Mouse (Mus musculus): ENCODE results near the gene Rtn3.

Rtn3 gene

DNA sequence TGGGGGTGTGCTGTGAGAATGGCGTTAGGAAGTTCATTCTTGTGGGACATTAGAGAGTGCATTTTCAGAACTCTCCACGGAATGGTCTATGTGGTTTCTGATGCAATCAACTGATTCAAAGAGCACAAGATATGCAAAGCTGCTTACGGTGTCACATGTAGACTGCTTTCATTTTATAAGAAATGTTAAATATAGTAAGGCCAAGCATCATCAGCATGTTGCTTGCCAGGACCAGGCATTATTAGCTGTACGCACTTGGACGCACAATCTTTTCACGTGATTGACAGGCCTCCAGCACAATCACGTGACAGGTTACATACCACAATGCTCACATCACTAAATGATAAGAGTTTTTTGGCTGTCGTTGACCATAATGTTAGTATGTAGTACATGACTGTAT lies 4.6 kb upstream of the Rtn3 start:
- no peak for DNase-seq (ENCODE audit: low spot score in 2 of 2)

DNA sequence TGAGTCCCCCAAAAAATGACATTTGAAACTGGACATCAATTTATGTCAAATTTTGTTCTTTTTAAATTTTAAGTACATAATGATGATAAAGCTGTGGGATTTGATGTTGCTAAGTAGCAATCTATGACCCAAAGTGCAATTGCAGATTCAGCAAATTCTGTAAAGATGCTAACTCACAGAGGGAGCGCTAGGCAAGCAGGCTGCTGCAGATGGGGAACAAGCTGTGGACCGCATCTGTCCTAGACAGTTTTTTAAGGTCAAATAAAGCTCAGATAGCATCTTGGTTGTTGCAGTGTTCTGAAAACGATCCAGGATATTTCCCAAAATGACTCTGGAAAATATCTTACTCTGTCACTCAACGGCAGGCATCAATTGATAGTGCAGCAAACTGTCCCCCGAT lies 995 bp upstream of the Rtn3 start:
- DNase-seq (ENCODE audit: low spot score in 2 of 2), result no peak

DNA sequence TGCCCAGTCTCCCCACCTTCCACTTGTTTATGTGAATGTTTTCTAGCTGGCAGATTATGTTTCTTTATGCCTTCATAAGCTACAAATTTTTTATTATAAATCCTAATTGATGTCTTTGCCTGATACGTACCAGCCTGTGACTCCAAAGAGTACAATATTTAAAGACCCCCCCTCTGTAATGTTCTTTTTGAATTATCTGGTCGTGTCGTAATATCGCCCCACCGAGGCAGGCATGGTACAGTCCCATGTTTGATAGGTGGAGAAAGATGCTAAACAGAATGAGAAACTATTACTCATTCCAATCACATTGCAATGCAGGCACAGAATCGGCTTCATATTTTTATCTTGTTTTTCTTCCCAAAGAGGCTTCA lies 416 bp upstream of the Rtn3 start:
- DNase-seq (ENCODE audit: low spot score in 2 of 2), result peak in 1 of 2 experiments; percentile 76

DNA sequence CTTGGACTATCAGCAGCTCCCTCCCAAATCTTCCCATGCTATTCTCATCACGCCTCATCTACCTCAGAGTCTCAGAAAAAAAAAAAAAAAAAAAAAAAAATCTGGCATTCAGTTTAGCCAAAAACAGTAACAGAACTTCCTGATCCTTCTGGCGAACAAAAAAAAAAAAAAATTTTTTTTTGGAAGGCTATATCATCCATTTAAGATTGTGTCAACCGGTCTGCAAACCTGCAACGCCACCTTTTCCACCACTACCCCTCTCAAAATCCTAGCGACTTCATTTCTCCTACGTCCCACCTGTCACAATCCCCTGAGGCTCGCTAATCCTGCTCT lies 849 bp downstream of the Rtn3 start:
- no peak for DNase-seq (ENCODE audit: low spot score in 2 of 2)

DNA sequence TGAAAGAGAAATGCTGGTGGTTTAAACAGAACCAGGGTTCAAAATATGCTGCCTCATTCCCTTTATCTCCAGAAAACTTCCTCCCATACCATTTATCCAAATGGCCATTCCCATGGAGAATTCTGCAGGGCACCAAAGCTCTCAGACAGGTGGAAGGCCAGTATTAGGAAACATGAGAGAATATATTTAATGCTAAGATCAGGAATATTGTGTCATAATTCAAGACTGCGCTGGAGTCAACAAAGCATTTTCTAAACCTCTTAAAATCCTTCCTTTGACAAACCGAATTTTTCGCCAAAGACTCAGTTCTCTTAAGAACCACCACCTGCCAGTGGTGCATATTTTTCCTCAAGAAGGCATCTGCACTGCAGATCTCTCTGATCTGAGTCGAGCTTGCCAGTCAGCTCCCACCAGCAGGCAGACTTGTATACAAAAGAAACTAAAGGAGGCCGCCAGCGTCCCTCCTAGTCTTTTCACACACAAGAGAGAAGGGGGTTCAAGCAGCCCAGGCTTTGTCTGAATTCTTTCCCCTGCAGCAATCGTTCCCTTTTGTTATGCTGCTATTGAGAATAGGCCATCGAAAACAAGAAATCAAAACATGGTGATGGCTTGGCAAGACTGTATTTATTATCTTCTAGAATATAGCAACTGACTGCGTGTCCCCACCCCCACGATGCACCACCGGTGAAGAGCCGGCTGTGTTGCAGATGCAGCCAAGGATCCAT lies 1.4 kb downstream of the Rtn3 start:
- DNase-seq (ENCODE audit: low spot score in 2 of 2), result peak; percentile 47 to 58

DNA sequence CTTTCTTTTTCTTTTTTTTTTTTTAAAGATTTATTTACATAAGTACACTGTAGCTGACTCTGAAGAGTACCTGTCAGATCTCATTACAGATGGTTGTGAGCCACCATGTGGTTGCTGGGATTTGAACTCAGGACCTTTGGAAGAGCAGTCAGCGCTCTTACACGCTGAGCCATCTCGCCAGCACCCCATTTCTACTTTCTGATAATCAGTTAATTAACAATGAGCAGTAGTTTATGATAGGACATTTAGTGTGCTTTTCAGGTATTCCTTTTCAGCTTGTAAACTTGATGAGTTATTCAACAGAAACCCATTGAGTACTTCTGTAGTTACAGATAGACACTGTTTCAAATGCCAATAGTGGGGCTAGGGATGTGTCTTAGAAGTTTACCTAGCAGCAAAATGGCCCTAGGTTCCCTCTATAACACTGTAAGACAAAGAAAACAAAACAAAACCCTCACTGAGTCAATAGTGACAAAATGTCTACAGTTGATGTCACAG lies 3.3 kb downstream of the Rtn3 start:
- no peak for DNase-seq (ENCODE audit: low spot score in 2 of 2)

DNA sequence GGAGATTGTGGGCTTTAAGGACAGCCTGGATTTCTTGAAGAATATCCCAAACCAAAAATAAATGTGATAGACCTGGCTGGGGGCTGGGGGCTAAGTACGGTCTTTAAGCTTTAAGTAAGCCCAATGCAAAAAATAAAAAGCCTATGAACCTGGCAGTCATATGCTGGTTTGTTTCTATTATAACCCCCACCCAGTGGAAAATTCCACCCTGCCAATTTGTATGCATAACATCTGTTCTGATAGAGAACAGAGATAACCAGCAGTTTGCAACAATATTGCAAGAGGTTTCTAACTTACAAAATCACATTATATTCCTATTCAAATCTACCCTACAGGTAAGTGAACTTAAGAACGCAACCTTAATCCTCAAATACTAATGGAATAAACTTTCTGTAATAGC lies 12.4 kb downstream of the Rtn3 start:
- no peak for DNase-seq (ENCODE audit: low spot score in 2 of 2)

DNA sequence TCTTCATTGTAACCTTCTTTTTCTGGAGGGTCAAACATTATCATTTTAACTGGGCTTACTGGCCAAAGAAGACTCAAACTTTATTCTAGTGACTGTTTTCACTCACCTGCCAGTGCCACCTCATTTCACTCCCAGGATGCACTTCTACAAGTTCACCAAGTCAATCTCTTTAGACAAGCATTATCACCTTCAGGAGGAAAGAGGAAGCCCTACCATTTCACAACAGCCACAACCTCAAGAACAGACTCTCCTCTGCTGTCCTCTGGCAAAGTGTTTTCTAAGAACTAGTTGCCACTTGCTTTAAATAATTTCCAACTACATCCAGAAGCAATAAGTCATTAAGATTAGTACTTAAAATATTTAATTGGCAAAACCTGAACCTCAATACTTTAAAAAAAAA lies 15.2 kb downstream of the Rtn3 start:
- no peak for DNase-seq (ENCODE audit: low spot score in 2 of 2)

DNA sequence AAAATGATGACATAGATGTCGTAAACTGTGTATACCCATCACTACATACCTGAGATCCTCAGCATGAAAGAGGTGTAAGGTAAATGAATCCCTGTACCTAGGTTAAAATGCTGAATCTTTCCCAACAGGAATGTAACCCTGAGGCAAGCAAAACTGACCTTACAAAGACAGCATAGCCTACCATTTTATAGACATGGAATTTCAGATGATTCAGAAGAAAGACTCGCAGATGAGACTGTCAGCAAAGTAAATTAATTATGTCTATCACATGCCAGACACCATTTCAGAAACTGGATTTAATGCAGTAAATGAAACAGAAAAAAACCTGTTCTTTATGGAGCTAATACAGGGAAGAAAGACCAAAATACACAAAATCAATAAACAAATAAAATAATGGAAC lies 23.7 kb downstream of the Rtn3 start:
- DNase-seq (ENCODE audit: low spot score in 2 of 2), result no peak

DNA sequence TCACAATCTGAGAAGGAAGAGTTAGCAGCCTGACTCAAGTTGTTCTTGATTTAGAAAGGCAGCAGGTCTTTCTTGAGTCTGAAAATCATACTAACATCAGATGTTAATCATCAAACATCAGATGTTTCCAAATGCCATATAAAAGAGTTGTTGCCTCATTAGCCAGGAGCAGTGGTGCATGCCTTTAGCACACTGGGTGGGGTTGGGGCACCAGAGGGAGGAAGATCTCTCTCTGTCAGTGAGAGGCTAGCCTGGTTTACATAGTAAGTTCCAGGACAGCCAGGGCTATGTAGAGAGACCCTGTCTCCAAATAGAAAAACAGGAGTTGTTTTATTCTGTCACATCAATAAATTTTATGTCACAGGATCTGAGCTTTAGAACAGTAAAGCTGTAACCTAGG lies 24.2 kb downstream of the Rtn3 start:
- no peak for DNase-seq (ENCODE audit: low spot score in 2 of 2)

DNA sequence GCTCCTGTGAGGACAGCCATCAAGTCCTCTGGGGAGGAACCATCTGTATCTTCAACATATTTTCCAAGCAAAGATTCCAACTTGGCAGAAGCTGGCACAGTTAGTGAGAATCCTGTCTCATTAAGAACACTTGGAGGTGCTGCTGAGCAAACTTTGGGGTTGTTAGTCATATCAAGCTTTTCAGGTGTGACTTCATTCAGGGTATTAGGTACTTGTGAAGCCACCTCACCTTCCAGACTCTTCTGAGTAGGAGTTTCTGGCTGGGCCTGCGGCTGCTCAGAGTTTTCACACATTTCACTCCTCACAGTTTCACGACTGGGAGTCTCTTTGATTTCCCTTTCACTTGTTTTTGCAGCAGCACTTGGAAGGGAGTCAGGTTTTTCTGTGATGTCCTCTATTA lies 26.3 kb downstream of the Rtn3 start:
- no peak for DNase-seq (ENCODE audit: low spot score in 2 of 2)

DNA sequence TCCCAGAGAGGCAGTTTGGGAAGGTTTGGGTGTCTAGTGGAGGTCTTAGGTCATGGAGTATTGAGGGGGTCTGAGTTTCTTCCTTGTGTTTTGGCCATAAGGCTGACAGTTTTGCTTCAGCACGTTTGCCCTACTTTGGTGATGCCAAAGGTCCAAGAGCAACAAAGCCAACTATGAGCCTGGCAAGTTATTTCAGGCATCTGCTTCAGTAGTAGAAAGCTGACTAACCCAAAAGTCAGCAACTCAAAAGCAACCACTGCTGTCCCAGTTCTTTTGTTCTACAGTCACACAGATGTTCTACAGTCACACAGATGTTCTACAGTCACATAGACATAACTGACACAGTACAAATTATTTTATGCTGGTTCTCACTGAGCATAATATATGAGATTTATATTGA lies 37.5 kb downstream of the Rtn3 start:
- no peak for DNase-seq (ENCODE audit: low spot score in 2 of 2)

DNA sequence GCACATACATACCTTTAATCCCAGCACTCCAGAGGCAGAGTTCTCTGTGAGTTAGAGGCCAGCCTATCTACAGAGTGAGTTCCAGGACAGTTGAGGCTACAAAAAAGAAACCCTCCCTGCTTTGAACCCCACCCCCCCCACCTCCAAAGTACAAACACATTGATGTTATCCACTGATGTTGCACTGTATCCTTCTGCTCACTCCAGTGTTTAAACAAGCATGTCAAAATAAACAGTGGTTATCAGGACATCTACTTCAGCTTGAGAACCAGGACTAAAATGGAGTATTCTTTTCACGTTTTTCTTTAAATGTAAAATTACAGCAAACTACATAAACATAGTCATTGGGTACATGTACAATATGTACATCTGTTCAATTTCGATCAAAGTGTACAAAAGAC lies 38.0 kb downstream of the Rtn3 start:
- no peak for DNase-seq (ENCODE audit: low spot score in 2 of 2)

DNA sequence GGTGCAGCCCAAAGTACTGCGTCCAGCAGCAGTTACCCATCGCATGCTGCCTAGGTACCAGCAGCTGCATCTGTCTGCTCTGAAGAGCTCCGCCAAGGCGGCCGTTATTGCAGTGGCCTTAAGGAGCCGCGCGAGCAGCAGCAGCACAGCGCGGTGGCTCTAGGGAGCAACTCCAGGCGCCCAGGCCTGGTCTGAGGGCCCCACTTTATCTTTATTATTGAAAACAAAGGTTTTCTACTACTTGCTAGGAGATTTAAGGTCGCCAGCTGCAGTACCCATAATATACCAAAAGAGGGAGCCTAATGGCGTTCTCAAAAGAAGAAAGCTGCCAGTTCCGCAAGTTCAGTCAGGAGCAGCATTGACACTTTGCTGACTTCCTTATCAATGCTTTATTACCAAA lies 41.6 kb downstream of the Rtn3 start:
- peak in 1 of 2 experiments; percentile 37 for DNase-seq (ENCODE audit: low spot score in 2 of 2)

DNA sequence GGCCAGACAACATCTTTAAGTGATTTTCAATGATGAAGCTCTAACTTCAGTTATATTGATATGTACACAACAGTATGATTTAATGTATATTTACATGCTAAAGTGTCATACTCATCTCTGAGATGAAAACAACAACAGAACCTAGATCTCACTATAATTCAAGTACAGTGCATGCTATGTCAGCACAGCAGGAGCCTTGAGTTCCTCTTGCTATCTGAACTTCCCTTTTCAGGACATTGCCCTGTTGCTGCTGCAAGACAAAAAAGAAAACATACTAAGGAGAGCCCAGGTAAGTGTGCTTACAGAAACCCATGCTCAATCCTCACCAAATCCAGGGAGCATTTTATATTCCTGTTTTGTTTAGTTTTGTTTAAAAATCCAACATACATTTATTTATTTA lies 44.8 kb downstream of the Rtn3 start:
- no peak for DNase-seq (ENCODE audit: low spot score in 2 of 2)

DNA sequence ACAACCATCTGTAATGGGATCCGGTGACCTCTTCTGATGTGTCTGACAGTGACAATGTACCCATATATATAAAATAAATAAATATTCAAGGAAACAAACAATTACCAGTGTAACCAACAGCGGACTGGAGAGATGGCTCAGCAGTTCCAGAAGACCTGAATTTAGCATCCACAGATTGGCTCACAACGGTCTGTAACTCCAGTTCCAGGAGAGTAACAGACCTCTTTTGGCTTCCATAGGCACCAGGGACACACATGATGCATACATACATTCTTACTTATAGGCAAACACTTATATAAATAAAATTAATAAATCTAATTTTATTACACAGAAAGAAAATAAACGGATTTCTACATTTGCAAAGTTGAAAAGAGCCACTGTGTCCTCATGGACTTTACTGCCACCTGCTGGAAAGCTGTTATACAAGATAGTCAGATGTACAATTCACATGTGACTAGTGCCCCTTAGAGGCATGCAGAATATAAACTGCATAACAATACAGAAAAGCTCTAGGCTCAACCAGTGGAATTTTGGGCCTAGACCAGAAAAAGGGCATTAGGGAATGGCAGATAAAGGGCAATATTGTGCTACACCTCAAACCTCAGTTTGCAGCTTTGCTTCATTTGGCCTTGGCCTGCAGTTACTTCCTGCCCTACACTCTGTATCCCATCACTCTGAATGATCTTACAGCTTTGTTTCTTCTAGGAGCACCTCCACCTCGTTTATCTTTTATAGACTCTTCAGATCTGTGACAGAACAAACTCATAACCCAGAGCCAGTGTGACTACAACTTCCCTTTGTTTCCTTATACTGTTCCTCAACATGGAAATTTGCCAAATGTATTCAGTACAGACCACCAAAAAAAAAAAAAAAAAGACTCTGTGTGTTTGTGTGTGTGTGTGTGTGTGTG lies 46.8 kb downstream of the Rtn3 start:
- DNase-seq (ENCODE audit: low spot score in 2 of 2), result no peak

DNA sequence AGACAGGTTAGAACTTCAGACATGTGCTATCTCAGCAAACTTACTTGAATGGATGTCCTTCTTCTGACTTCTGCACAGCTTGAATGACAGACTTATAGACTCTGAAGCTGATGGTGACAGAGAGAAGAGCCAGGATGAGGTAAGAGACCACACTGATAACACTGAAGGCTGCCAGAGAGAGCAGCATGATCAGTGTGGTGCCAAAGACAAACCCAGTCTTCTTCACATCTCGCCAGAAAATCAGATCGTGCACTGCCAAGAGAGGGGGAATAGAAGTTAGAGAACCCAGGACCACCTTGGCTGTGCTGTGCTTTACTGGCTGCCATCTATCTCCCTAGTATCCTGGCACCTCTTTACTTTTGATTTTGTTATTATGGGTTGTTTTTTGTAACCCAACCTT lies 48.2 kb downstream of the Rtn3 start:
- DNase-seq (ENCODE audit: low spot score in 2 of 2), result no peak

DNA sequence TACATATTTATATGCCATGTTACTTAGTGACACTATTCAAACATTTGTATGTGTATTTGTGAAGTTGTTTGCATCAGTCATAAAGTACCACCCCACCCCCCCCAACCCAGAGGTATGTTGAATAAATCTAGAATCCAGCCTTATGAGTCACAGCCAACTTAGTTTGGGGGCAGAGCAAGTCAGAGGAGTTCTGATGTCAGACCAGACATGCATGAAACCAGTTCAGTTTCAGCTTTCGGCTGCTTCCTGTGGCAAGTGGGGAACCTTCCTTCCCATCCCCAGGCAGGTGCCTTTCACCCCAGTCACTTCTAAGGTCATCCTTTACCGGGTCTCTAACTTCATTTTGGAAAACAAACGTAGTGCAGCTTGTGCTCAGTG lies 57.7 kb downstream of the Rtn3 start:
- DNase-seq (ENCODE audit: low spot score in 2 of 2), result no peak

DNA sequence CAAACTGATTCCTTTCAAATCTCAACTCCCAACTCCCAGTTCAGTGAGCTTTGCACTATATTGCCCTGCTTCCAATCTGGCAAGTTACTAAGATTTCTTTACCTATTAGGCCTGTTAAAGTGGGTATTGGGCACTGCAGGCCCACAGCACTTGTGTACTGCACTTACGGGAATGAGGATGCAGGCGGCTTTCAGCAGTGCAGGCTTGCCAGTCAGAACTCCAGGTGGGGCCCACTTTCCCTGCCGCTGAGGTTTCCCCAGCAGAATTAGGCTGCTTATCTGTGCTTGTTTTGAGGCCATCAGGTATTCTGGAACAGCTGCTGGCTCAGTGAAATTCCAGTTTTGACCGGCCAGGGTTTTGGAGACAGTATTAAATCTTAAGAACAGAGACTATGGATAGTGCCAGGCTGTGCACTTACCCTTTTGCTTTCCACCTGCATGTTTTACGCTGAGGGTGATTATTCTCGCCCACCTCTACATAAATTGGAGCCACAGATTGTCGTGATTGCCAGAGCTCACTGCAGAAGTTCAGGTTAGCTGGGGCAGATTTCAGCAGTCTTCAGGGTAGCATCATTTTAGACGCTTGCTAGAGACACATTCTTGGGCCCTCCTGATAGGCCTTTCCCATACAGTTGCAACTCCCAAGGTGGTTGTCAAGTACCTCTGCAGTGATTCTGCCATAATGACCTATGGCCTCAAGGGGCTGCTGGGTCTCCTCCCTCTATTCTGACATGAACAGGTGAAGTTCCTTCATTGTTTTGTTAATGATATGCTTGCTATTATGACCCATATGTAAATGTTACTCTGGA lies 58.3 kb downstream of the Rtn3 start:
- peak in 1 of 2 experiments; percentile 34 for DNase-seq (ENCODE audit: low spot score in 2 of 2)

DNA sequence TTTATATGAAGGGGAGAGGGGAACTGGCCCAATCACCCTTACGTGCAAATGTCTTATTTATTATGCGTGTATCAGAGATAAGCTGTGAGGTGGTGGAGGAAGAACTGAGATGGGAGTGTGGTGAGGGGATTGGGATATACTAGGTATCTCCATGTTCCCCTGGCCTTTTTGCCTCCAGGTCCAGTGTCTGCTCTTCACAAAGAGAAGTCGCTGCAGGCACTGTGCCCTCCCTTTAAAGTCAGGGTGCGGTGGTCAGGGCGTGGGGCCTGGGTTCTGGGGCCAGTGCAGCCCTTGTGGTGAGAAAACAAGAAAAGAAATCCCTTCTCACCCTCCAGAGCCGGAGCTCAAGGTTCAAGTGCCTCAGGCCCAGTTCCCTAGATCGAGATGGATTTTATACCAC lies 59.0 kb downstream of the Rtn3 start:
- no peak for DNase-seq (ENCODE audit: low spot score in 2 of 2)

DNA sequence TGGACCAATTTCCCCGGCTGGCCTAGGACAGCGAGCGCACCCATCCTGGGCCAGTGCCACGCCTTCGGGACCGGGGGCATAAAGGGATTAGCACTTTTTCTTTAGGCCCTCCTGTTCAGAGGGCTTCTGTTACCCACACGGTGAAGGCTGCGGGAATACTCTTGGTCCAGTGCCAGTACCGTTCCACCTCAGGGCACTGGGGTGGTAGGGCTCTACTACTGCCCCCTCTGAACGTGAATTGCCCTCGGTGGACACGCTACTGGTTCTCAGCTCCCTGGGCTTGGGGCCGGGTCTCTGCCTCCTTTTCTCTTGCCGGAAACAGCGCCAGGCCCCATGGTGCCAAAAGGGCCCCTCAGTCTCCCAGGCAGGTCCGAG lies 59.4 kb downstream of the Rtn3 start:
- DNase-seq (ENCODE audit: low spot score in 2 of 2), result no peak

DNA sequence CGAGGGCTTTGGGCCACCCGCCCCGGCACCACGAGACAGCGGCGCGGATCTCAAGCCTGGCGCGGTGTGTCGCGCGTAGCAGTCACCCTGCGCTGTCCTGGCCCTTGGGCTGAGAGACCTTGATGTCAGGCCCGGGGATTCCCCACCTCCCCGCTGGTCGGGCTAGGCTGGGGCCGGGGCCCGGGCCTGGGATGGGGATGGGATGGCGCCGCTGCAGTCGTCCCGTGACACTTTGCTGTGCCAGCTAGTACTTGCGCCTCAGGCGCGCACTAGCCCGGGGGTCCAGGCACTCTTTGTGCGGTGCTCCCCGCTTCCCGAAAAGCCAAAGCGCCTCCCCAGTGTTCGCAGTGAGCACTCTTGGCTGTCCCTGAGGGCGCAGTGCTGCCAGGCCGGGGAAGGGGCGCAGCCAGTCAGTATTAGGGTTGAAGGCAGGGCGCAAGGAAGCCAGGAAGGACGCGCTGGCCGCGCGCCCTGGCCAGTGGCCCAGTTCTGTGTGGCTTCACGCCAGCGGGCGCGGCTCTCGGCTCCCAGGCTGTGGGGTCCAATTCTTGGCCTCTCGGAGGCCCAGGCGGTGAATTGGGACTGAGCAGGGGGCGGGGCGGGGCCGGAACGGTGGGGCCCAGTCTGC lies 59.9 kb downstream of the Rtn3 start:
- peak; percentile 76 to 87 for DNase-seq (ENCODE audit: low spot score in 2 of 2)
